Mouse (Mus musculus): Measurements from ENCODE around the gene Tasp1. TPM values are rescaled to one million over a fixed set of nuclear protein-coding genes. Genes with fewer than 3 reads are reported as not detected.
"Not testable (repeated sequence)": the region's sequence is repeated elsewhere in the genome, so short reads cannot be mapped to it uniquely, and the experiment has no call there.

Tasp1 gene
- total and polyA plus RNA-seq, 3 experiments, result 17.0 to 31.5 TPM; not detected in 1

- peaks cover 0 to under 1% of the 10 kb centered on the region in 2 experiments; a peak in 2 of 4 replicates for H3K36me3 ChIP-seq (ENCODE audit: control insufficient read depth in 1 of 2, insufficient read depth in 2 of 2, low read length in 2 of 2)
- no peak overlapping the region for H3K27ac ChIP-seq (ENCODE audit: control insufficient read depth, low read depth, low read length)
- no peaks in the 10 kb centered on the region for H3K27me3 ChIP-seq (ENCODE audit: control insufficient read depth in 1 of 2, insufficient read depth in 2 of 2, low read length in 2 of 2)
- no peak for DNase-seq (ENCODE audit: low read depth, low spot score)
- H3K4me3 ChIP-seq (ENCODE audit: control insufficient read depth in 1 of 2, insufficient read depth in 1 of 2, low read depth in 2 of 2, low read length in 2 of 2), result no peak overlapping the region
- no peak for TF ChIP-seq NELFE (IDR thresholded peaks at IDR 0.05; ENCODE audit: low read depth, low read length)
- no peak for TF ChIP-seq CHD2 (IDR thresholded peaks at IDR 0.05; ENCODE audit: low read length)
- TF ChIP-seq ETS1 (IDR thresholded peaks at IDR 0.05; ENCODE audit: low read depth, low read length), result no peak
- TF ChIP-seq HCFC1 (IDR thresholded peaks at IDR 0.05; ENCODE audit: low read depth, low read length), result no peak
- no peak for TF ChIP-seq CHD1 (IDR thresholded peaks at IDR 0.05; ENCODE audit: low read depth, low read length)
- no peak for TF ChIP-seq UBTF (IDR thresholded peaks at IDR 0.05; ENCODE audit: borderline replicate concordance, insufficient read depth, low read depth, low read length)
- TF ChIP-seq GABPA (IDR thresholded peaks at IDR 0.05; ENCODE audit: low read depth, low read length), result no peak
- no peak for TF ChIP-seq ZNF384 (IDR thresholded peaks at IDR 0.05; ENCODE audit: low read depth, low read length)
- TF ChIP-seq CTCF (IDR thresholded peaks at IDR 0.05 in 2 of 3, conservative IDR thresholded peaks at IDR 0.05 in 1 of 3; ENCODE audit: control insufficient read depth in 1 of 3, insufficient read depth in 1 of 3, low read depth in 2 of 3, low read length in 3 of 3, poor library complexity in 1 of 3, severe bottlenecking in 1 of 3), result no peak
- no peak for TF ChIP-seq ZKSCAN1 (IDR thresholded peaks at IDR 0.05; ENCODE audit: low read depth, low read length)
- H3K4me1 ChIP-seq (ENCODE audit: control insufficient read depth in 1 of 2, insufficient read depth in 2 of 2, low read length in 2 of 2), result no peaks in the 10 kb centered on the region
- no peak overlapping the region for H3K9ac ChIP-seq (ENCODE audit: control insufficient read depth, low read depth, low read length, poor library complexity, severe bottlenecking)
- H3K79me2 ChIP-seq (ENCODE audit: control insufficient read depth, insufficient read depth, low read length, poor library complexity), result no peaks in the 10 kb centered on the region
- no peaks in the 10 kb centered on the region for H3K9me3 ChIP-seq (replicated peaks; ENCODE audit: insufficient read depth, low read length)
These were observed 134.4 kb downstream of the Tasp1 start for GRCm38 (mm10) chr2:139932211-139932610.

DNA sequence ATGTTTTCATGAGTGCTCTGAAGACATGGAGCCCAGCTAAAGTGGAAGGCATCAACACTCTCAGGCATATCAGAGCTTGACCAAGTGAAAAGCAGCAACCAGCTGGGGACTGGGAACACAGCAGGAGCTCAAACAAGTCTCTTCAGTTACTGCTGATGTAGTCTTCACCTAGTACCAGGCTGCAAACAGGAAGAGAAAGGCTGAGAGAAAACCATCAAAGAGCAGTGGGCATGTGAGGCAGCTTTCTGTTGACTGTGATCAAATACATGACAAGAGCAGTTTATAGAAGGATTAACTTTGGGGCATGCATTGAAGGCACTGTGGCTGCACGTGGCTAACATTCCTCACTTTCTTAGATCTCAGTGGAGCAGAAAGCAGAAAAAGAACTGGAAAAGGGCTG, 141.7 kb downstream of the Tasp1 start:
- H3K4me1 ChIP-seq (ENCODE audit: control insufficient read depth in 1 of 2, insufficient read depth in 2 of 2, low read length in 2 of 2), result no peaks in the 10 kb centered on the region
- TF ChIP-seq USF1 (IDR thresholded peaks at IDR 0.05; ENCODE audit: low read depth, low read length) (no peak), RAD21 (IDR thresholded peaks at IDR 0.05; ENCODE audit: low read depth, low read length) (no peak), ETS1 (IDR thresholded peaks at IDR 0.05; ENCODE audit: low read depth, low read length) (no peak), POLR2AphosphoS2 (IDR thresholded peaks at IDR 0.05; ENCODE audit: low read length) (no peak)
- H3K9me3 ChIP-seq (replicated peaks; ENCODE audit: insufficient read depth, low read length), result no peaks in the 10 kb centered on the region
- H3K27me3 ChIP-seq (ENCODE audit: control insufficient read depth in 1 of 2, insufficient read depth in 2 of 2, low read length in 2 of 2), result no peaks in the 10 kb centered on the region
- H3K27ac ChIP-seq (ENCODE audit: control insufficient read depth, low read depth, low read length), result no peak overlapping the region
- DNase-seq (ENCODE audit: low read depth, low spot score), result no peak
- peaks cover 0 to 1% of the 10 kb centered on the region in 2 experiments; a peak in 2 of 4 replicates for H3K36me3 ChIP-seq (ENCODE audit: control insufficient read depth in 1 of 2, insufficient read depth in 2 of 2, low read length in 2 of 2)
- no peaks in the 10 kb centered on the region for H3K79me2 ChIP-seq (ENCODE audit: control insufficient read depth, insufficient read depth, low read length, poor library complexity)
- H3K4me3 ChIP-seq (ENCODE audit: control insufficient read depth in 1 of 2, insufficient read depth in 1 of 2, low read depth in 2 of 2, low read length in 2 of 2), result no peak overlapping the region
- H3K9ac ChIP-seq (ENCODE audit: control insufficient read depth, low read depth, low read length, poor library complexity, severe bottlenecking), result no peak overlapping the region

- H3K9ac ChIP-seq (ENCODE audit: control insufficient read depth, low read depth, low read length, poor library complexity, severe bottlenecking); H3K79me2 ChIP-seq (ENCODE audit: control insufficient read depth, insufficient read depth, low read length, poor library complexity); H3K9me3 ChIP-seq (replicated peaks; ENCODE audit: insufficient read depth, low read length); H3K4me3 ChIP-seq (ENCODE audit: control insufficient read depth in 1 of 2, insufficient read depth in 1 of 2, low read depth in 2 of 2, low read length in 2 of 2); H3K4me1 ChIP-seq (ENCODE audit: control insufficient read depth in 1 of 2, insufficient read depth in 2 of 2, low read length in 2 of 2); H3K27me3 ChIP-seq (ENCODE audit: control insufficient read depth in 1 of 2, insufficient read depth in 2 of 2, low read length in 2 of 2); DNase-seq (ENCODE audit: low read depth, low spot score); H3K36me3 ChIP-seq (ENCODE audit: control insufficient read depth in 1 of 2, insufficient read depth in 2 of 2, low read length in 2 of 2); H3K27ac ChIP-seq (ENCODE audit: control insufficient read depth, low read depth, low read length): not testable (repeated sequence)
These were observed 145.2 kb downstream of the Tasp1 start for GRCm38 (mm10) chr2:139921395-139921794.
